Mouse (Mus musculus): ENCODE measurements around the gene Ifitm5.

DNA sequence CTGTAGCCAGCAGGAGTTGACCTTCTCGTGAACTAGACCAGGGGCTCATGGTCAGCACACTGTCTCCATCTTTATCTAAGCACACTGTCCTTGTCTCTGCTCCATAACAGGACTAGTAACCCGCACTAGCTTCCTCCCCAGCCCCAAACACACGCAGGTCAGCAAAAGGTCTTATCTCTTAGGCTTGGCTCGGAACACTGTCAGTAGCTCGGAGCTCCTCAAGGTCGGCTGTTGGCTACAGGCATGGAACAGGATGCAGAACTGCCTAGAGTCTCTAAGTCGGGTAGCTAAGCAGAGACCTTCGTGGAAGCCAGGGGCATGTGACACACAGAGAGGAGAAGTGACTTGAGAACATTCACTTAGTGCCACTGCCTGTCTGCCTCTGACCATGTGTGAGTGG, 1.9 kb downstream of the Ifitm5 start:
- TF ChIP-seq CTCF (IDR thresholded peaks at IDR 0.05; ENCODE audit: control insufficient read depth, insufficient read depth, low read length) (no peak), POLR2A (IDR thresholded peaks at IDR 0.05; ENCODE audit: borderline replicate concordance, control insufficient read depth, low read depth, low read length) (no peak)

All from bone marrow, adult 2 months (tissue).